Mouse (Mus musculus): ENCODE measurements around the gene Pde6h. TPM values are rescaled to one million over a fixed set of nuclear protein-coding genes. Genes with fewer than 3 reads are reported as not detected.

The Pde6h gene
- polyA plus RNA-seq, 1 experiment from 2014 or later, result not detected

DNA sequence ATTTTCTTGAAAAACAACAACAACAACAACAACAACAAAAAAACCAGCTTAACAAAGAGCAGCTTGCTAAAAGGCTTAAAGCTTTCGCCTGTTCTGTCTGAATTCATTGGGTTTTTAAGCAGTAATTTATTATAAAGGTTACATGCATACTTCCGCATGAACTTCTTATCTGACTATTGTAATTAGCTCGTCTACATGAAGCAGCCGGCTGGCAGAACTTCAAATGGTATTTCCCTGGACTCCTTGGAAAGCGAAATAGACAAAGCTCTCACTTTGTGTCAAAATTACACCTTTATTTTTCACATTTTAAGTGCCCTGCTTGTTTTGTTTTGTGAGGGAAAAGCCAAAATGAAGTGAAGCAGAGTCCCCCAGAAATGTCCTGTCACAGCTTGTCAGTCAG is 72.7 kb downstream of the Pde6h start:
- no peaks in the 10 kb centered on the region for H3K36me3 ChIP-seq (ENCODE audit: control insufficient read depth, insufficient read depth, low read length)
- peaks cover 4 to 9% of the 10 kb centered on the region in 2 experiments; a peak in 2 of 4 replicates for H3K4me1 ChIP-seq (ENCODE audit: control insufficient read depth in 2 of 2, insufficient read depth in 2 of 2, low read length in 2 of 2)
- H3K27ac ChIP-seq (replicated peaks in 1 of 2; ENCODE audit: control insufficient read depth in 1 of 2, insufficient read depth in 1 of 2, low read depth in 2 of 2, low read length in 2 of 2), result no peak overlapping the region
- no peak for ATAC-seq (ENCODE audit: insufficient number of reproducible peaks, insufficient read depth, low FRiP score, low read depth)
- no peaks in the 10 kb centered on the region for H3K27me3 ChIP-seq (ENCODE audit: control insufficient read depth, insufficient read depth, low read length)
- H3K4me3 ChIP-seq (ENCODE audit: control insufficient read depth in 1 of 2, insufficient read depth in 1 of 2, low read depth in 1 of 2, low read length in 2 of 2), result no peak overlapping the region
- WGBS, result 43% methylated on average over 5 of the region's 5 CpGs
- H3K9me3 ChIP-seq (ENCODE audit: control insufficient read depth, low read length), result no peaks in the 10 kb centered on the region
- H3K4me2 ChIP-seq (ENCODE audit: low read length), result no peak overlapping the region
- H3K9ac ChIP-seq (ENCODE audit: low read length), result no peak overlapping the region

DNA sequence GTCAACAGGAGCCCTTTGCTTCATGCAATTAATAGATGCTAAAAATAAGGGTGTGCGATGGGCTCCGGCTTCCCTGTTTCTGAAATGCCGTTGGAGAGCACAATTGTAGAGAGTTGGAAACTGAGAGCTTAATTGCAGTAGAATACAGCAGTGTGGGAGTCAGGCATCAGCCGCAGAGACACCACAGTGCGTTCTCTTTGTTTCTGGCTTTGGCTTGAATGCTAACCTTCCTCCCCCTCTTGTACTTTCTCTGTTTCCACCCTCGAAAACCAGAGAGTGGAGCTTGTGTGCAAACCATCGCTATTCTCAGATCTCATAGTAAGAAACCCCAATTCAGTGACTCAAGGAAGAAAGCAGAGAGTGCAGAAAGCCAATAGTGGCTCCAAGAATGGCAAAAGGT is 74.5 kb downstream of the Pde6h start:
- no peak for ATAC-seq (ENCODE audit: insufficient number of reproducible peaks, insufficient read depth, low FRiP score, low read depth)
- H3K9me3 ChIP-seq (ENCODE audit: control insufficient read depth, low read length), result no peaks in the 10 kb centered on the region
- peaks cover 4 to 9% of the 10 kb centered on the region in 2 experiments; a peak in 2 of 4 replicates for H3K4me1 ChIP-seq (ENCODE audit: control insufficient read depth in 2 of 2, insufficient read depth in 2 of 2, low read length in 2 of 2)
- no peak overlapping the region for H3K9ac ChIP-seq (ENCODE audit: low read length)
- no peaks in the 10 kb centered on the region for H3K36me3 ChIP-seq (ENCODE audit: control insufficient read depth, insufficient read depth, low read length)
- no peak overlapping the region for H3K27ac ChIP-seq (replicated peaks in 1 of 2; ENCODE audit: control insufficient read depth in 1 of 2, insufficient read depth in 1 of 2, low read depth in 2 of 2, low read length in 2 of 2)
- no peak overlapping the region for H3K4me2 ChIP-seq (ENCODE audit: low read length)
- no peaks in the 10 kb centered on the region for H3K27me3 ChIP-seq (ENCODE audit: control insufficient read depth, insufficient read depth, low read length)
- no peak overlapping the region for H3K4me3 ChIP-seq (ENCODE audit: control insufficient read depth in 1 of 2, insufficient read depth in 1 of 2, low read depth in 1 of 2, low read length in 2 of 2)
- WGBS, result 84% methylated on average over 7 of the region's 7 CpGs

DNA sequence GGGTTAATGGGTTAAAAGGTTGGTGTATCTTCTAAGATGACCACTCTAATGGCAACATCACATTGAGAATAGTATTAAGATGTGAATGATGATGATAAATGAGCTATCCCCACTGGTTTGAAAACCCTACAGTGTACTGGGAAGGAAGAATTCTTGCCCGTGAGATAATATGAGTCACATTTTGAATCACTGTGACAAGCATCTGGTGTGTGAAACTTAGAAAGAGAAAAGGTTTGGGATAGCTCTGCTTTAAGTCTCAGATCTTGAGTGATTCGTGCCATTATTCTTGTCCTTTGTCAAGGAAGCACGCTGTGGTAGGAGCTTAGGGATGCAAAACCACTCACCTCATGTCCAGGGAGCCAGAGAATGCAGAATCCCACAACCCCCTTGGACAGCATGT is 75.4 kb downstream of the Pde6h start:
- Histone ChIP-seq H3K36me3 (ENCODE audit: control insufficient read depth, insufficient read depth, low read length) (no peaks in the 10 kb centered on the region), H3K4me1 (ENCODE audit: control insufficient read depth in 2 of 2, insufficient read depth in 2 of 2, low read length in 2 of 2) (peaks cover 4 to 9% of the 10 kb centered on the region in 2 experiments; a peak in 2 of 4 replicates), H3K9me3 (ENCODE audit: control insufficient read depth, low read length) (no peaks in the 10 kb centered on the region), H3K9ac (ENCODE audit: low read length) (no peak overlapping the region), H3K27me3 (ENCODE audit: control insufficient read depth, insufficient read depth, low read length) (no peaks in the 10 kb centered on the region), H3K27ac (replicated peaks in 1 of 2; ENCODE audit: control insufficient read depth in 1 of 2, insufficient read depth in 1 of 2, low read depth in 2 of 2, low read length in 2 of 2) (no peak overlapping the region), H3K4me3 (ENCODE audit: control insufficient read depth in 1 of 2, insufficient read depth in 1 of 2, low read depth in 1 of 2, low read length in 2 of 2) (no peak overlapping the region), H3K4me2 (ENCODE audit: low read length) (no peak overlapping the region)
- ATAC-seq (ENCODE audit: insufficient number of reproducible peaks, insufficient read depth, low FRiP score, low read depth), result no peak
- 78% methylated on average over 3 of the region's 3 CpGs for WGBS

DNA sequence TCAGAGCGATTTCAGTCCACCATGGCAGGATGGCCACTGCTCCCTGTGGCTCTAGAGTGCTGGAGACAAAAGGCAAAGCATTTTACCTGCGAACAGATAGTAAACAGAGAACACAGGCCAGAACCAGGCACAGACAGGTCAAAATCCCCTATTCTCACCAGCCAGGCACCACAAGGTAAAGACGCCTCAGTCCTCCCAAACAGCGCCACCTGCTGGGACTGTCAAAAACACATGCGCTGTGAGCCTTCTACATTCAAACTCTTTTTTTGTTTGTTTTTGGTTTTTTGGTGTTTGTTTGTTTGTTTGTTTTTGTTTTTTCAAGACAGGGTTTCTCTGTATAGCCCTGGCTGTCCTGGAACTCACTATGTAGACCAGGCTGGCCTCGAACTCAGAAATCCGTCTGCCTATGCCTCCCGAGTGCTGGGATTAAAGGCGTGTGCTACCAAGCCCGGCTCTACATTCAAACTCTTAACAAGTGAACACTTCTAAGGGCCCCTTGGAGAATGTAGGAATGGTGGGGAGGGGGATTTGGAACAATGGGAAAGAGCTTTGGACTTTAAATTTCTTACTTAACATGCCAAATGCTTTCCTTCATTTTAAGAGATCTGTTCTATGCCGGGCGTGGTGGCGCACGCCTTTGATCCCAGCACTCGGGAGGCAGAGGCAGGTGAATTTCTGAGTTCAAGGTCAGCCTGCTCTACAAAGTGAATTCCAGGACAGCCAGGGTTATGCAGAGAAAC is 76.2 kb downstream of the Pde6h start:
- no peak overlapping the region for H3K27ac ChIP-seq (replicated peaks in 1 of 2; ENCODE audit: control insufficient read depth in 1 of 2, insufficient read depth in 1 of 2, low read depth in 2 of 2, low read length in 2 of 2)
- H3K9ac ChIP-seq (ENCODE audit: low read length), result no peak overlapping the region
- H3K4me3 ChIP-seq (ENCODE audit: control insufficient read depth in 1 of 2, insufficient read depth in 1 of 2, low read depth in 1 of 2, low read length in 2 of 2), result no peak overlapping the region
- no peak for ATAC-seq (ENCODE audit: insufficient number of reproducible peaks, insufficient read depth, low FRiP score, low read depth)
- H3K36me3 ChIP-seq (ENCODE audit: control insufficient read depth, insufficient read depth, low read length), result no peaks in the 10 kb centered on the region
- H3K4me2 ChIP-seq (ENCODE audit: low read length), result no peak overlapping the region
- H3K4me1 ChIP-seq (ENCODE audit: control insufficient read depth in 2 of 2, insufficient read depth in 2 of 2, low read length in 2 of 2), result peaks cover 4 to 9% of the 10 kb centered on the region in 2 experiments; a peak in 2 of 4 replicates
- WGBS, result 85% methylated on average over 15 of the region's 15 CpGs
- no peaks in the 10 kb centered on the region for H3K9me3 ChIP-seq (ENCODE audit: control insufficient read depth, low read length)
- no peaks in the 10 kb centered on the region for H3K27me3 ChIP-seq (ENCODE audit: control insufficient read depth, insufficient read depth, low read length)

DNA sequence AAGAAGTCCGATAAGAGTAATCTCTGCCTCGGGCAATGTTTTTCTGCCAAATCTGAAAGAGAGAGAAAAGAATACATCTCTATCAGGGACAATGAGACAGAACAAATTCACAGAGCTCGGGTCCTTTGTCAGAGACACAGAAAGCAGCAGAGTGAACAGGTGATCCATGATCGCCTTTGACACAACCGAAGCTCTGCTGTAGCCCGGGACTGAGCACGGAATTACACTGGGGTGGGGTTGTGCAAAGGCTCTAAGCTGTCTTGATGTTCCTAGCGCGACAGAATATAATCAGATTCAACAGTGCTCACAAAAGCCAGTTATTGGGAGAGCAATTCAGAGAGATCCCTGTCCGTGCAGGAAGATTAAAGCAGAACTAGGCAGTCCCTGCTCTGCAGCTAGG is 77.1 kb downstream of the Pde6h start:
- H3K36me3 ChIP-seq (ENCODE audit: control insufficient read depth, insufficient read depth, low read length), result no peaks in the 10 kb centered on the region
- H3K27me3 ChIP-seq (ENCODE audit: control insufficient read depth, insufficient read depth, low read length), result no peaks in the 10 kb centered on the region
- no peak overlapping the region for H3K9ac ChIP-seq (ENCODE audit: low read length)
- no peak; the same call in 1 of the 2 replicates for ATAC-seq (ENCODE audit: insufficient number of reproducible peaks, insufficient read depth, low FRiP score, low read depth)
- H3K9me3 ChIP-seq (ENCODE audit: control insufficient read depth, low read length), result no peaks in the 10 kb centered on the region
- no peak overlapping the region for H3K4me2 ChIP-seq (ENCODE audit: low read length)
- no peak overlapping the region for H3K27ac ChIP-seq (replicated peaks in 1 of 2; ENCODE audit: control insufficient read depth in 1 of 2, insufficient read depth in 1 of 2, low read depth in 2 of 2, low read length in 2 of 2)
- peaks cover 4 to 9% of the 10 kb centered on the region in 2 experiments; a peak in 2 of 4 replicates for H3K4me1 ChIP-seq (ENCODE audit: control insufficient read depth in 2 of 2, insufficient read depth in 2 of 2, low read length in 2 of 2)
- H3K4me3 ChIP-seq (ENCODE audit: control insufficient read depth in 1 of 2, insufficient read depth in 1 of 2, low read depth in 1 of 2, low read length in 2 of 2), result no peak overlapping the region
- WGBS, result 63% methylated on average over 10 of the region's 10 CpGs

DNA sequence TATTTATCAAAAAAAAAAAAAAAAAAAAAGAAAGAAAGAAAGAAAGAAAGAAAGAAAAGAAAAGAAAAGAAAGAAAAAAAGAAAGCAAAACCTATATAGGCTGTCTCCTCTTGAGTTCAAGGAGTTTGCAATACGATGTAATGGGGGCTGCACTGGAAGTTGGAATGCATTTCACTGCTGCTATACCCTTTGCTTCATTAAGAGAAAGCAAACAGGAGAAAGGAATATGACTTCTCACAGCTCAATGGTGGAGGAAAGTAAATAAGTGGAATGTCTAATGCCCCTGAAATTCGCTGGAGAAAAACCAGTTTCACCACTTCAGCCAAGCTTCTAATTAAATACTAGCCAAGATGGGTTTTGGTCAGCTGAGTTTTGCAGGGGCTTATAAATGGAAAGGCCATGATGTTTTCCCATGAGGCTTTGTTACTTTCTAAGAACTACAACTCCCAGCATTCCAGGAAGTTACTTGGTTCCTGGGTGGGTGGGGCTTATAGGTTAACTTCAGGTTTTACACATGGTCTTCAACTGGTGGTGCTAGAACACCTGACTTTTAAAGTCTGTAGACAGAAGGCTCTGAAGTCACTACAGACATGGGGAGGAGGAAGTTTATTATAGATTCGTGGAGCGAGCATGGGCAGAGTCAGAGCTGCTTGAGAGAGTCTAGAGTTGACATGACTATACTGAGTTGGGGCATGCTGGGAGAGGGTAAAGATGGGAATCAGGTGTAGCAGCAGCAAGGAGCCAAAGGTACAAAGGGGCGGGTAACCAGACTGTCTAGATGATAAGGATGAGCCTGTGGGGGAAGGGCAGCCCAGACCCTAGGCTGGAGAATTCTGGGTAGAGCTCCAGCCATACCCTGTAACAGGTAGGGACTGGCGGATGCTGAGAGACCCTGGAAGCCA is 77.9 kb downstream of the Pde6h start:
- H3K4me3 ChIP-seq (ENCODE audit: control insufficient read depth in 1 of 2, insufficient read depth in 1 of 2, low read depth in 1 of 2, low read length in 2 of 2), result no peak overlapping the region
- H3K27me3 ChIP-seq (ENCODE audit: control insufficient read depth, insufficient read depth, low read length), result no peaks in the 10 kb centered on the region
- H3K4me2 ChIP-seq (ENCODE audit: low read length), result no peak overlapping the region
- 72% methylated on average over 6 of the region's 6 CpGs for WGBS
- no peak overlapping the region for H3K9ac ChIP-seq (ENCODE audit: low read length)
- H3K9me3 ChIP-seq (ENCODE audit: control insufficient read depth, low read length), result no peaks in the 10 kb centered on the region
- H3K36me3 ChIP-seq (ENCODE audit: control insufficient read depth, insufficient read depth, low read length), result no peaks in the 10 kb centered on the region
- ATAC-seq (ENCODE audit: insufficient number of reproducible peaks, insufficient read depth, low FRiP score, low read depth), result no peak
- H3K4me1 ChIP-seq (ENCODE audit: control insufficient read depth in 2 of 2, insufficient read depth in 2 of 2, low read length in 2 of 2), result peaks cover 2 to 5% of the 10 kb centered on the region in 2 experiments; a peak in 1 of 4 replicates
- no peak overlapping the region for H3K27ac ChIP-seq (replicated peaks in 1 of 2; ENCODE audit: control insufficient read depth in 1 of 2, insufficient read depth in 1 of 2, low read depth in 2 of 2, low read length in 2 of 2)

DNA sequence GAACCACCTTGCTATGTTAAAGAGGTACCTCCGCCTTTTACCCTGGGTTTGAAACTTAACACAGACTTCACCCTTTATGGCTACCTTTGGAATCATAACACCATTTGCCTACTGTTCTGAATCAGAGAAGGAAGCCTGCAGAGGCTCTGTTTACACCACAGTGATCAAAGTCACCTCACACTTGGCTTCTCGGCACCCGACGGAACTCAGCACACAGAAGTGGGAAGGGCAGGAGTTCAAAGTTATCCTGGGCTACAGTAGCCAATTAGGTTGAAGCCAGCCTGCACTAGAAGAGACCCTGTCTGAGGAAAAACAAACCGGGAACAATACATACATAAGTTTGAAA is 78.5 kb downstream of the Pde6h start:
- Histone ChIP-seq H3K4me3 (ENCODE audit: control insufficient read depth in 1 of 2, insufficient read depth in 1 of 2, low read depth in 1 of 2, low read length in 2 of 2) (no peak overlapping the region), H3K27ac (replicated peaks in 1 of 2; ENCODE audit: control insufficient read depth in 1 of 2, insufficient read depth in 1 of 2, low read depth in 2 of 2, low read length in 2 of 2) (no peak overlapping the region), H3K4me2 (ENCODE audit: low read length) (no peak overlapping the region), H3K9ac (ENCODE audit: low read length) (no peak overlapping the region), H3K4me1 (ENCODE audit: control insufficient read depth in 2 of 2, insufficient read depth in 2 of 2, low read length in 2 of 2) (0 out of 4 replicates have a peak, but pooled peaks cover 0 to 2% of the 10 kb centered on the region in 2 experiments), H3K36me3 (ENCODE audit: control insufficient read depth, insufficient read depth, low read length) (no peaks in the 10 kb centered on the region), H3K9me3 (ENCODE audit: control insufficient read depth, low read length) (no peaks in the 10 kb centered on the region), H3K27me3 (ENCODE audit: control insufficient read depth, insufficient read depth, low read length) (no peaks in the 10 kb centered on the region)
- WGBS, result 76% methylated on average over 5 of the region's 5 CpGs
- no peak for ATAC-seq (ENCODE audit: insufficient number of reproducible peaks, insufficient read depth, low FRiP score, low read depth)
